Mouse (Mus musculus): ENCODE data around the gene Fam163b.

DNA sequence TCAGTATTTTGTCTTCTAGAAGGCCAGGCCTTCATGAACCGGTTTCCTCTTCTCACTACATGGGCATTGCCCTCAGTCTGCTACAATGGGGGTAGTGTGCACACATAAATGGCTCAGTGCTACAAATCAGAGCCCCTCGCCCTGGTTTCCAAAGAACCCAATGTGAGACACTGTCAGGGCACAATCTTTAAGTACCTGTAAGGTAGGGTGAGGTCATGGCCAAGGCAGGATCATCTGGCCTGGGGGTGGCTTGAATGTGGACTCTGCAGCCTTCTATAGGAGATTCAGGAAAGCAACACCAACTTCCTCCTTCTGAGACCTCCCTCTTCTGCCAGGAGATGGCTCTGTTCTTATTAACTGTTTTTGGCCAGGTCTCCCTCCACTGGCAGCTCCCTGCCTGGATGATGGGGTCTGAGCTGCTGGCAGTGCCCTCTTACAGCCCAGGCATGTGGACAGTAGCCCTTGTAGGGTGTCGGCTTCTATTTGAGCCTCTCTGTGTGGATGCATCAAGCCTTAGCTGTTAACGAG lies 55.7 kb downstream of the Fam163b start:
- no peak for TF ChIP-seq EP300 (IDR thresholded peaks at IDR 0.05)
- TF ChIP-seq CTCF (IDR thresholded peaks at IDR 0.05): peak; percentile 19; the same call in 1 of the 2 replicates

All from lung, postnatal 0 days (tissue).